Mouse (Mus musculus): ENCODE results near the gene Tmem248.

- TF ChIP-seq CTCF (IDR thresholded peaks at IDR 0.05; ENCODE audit: extremely low read depth, insufficient read depth, low read length) (no peak), POLR2A (IDR thresholded peaks at IDR 0.05; ENCODE audit: extremely low read depth, insufficient read depth, low read length) (no peak)
Observed at GRCm38 (mm10) chr5:130278011-130278472, 61.2 kb downstream of the Tmem248 start.

Data from cortical plate, adult 2 months (tissue).